Mouse (Mus musculus) T-helper 2 cell (primary cell): ENCODE measurements around the gene Scgb1b2.

ENCODE experiments used
- in situ Hi-C: fragments of 300-600 bp; cut with MboI, MseI; formaldehyde crosslinking; loops from one replicate; pipeline ENCODE4 v1.15.1; 2025; ENCODE audit warnings: high pct_unique_total_duplicates

Scgb1b2 gene

GRCm38 (mm10) chr7:31291721-31292120 lies at the start of gene Scgb1b2:
TSS of gene Scgb1b2 (minus strand) at chr7:31291821.
- in situ Hi-C loops = no loop called here

DNA sequence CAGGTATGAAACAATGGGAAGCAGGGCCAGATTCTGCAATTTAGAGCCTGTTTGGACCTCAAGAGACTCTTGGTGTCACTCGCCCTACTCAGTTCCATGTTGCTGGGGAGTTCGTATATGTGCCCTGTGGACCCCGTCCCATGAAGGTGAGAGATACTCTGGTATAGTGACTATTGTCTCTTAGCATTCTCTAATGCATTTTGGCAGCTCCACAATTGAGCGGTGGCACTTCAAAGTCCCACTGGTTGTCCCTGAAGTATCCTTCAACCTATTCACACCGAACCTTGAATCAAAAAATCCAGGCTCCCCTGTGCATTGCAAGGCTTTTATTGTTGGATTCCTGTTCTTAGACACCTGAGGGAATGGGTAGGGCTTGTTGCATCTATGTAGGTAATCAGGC lies 1.4 kb downstream of the Scgb1b2 start, which contains the start of gene Scgb2b2:
Scgb2b2 (plus strand) TSS at position 301 of the 400 bp plus-strand sequence.
- in situ Hi-C loops = no loop called here
